Mouse (Mus musculus): Measurements from ENCODE around the gene D130043K22Rik.

- no peak for TF ChIP-seq CTCF (IDR thresholded peaks at IDR 0.05; ENCODE audit: extremely low read depth, insufficient read depth, insufficient read length, insufficient replicate concordance)
- TF ChIP-seq POLR2A (IDR thresholded peaks at IDR 0.05; ENCODE audit: low read depth, low read length): no peak
Observed at GRCm38 (mm10) chr13:24825587-24825986, 19.3 kb upstream of the D130043K22Rik start.

All from spleen, adult 2 months (tissue).